Mouse (Mus musculus) midbrain, embryonic 11.5 days (tissue): ENCODE results near the gene Gm14190. TPM values are rescaled to one million over a fixed set of nuclear protein-coding genes. Genes with fewer than 3 reads are reported as not detected.
"Not testable (repeated sequence)": the region's sequence is repeated elsewhere in the genome, so short reads cannot be mapped to it uniquely, and the experiment has no call there.

Source experiments
- ATAC-seq: fragments of 200-750 bp; cut with Nextera tagmentation; 2 replicates; pipeline ENCODE4 v1.8.0; 2017; ENCODE audit warnings: moderate TSS enrichment, moderate library complexity; ENCODE audit not compliant: low FRiP score
- DNase-seq: peaks from one replicate; pipeline ENCODE4 v3.0.0; 2015; ENCODE audit warnings: low spot score; ENCODE audit errors: missing footprints
- H3K27ac ChIP-seq: fragments of 300-500 bp; sonication (generic); 2 replicates; pipeline ENCODE4 v1.5.1; 2014; ENCODE audit warnings: low read depth, low read length
- H3K27me3 ChIP-seq: fragments of 300-500 bp; sonication (generic); 2 replicates; pipeline ENCODE4 v1.6.1; 2014; ENCODE audit warnings: mild to moderate bottlenecking, low read length, moderate library complexity, mixed read lengths; ENCODE audit not compliant: control insufficient read depth, insufficient read depth
- H3K36me3 ChIP-seq: fragments of 300-500 bp; sonication (generic); 2 replicates; pipeline ENCODE4 v1.6.1; 2014; ENCODE audit warnings: mild to moderate bottlenecking, low read length, moderate library complexity, mixed read lengths; ENCODE audit not compliant: control insufficient read depth, insufficient read depth
- H3K4me1 ChIP-seq: fragments of 300-500 bp; sonication (generic); 2 replicates; pipeline ENCODE4 v1.6.1; 2014; ENCODE audit warnings: low read length; ENCODE audit not compliant: control insufficient read depth, insufficient read depth
- H3K4me2 ChIP-seq: fragments of 300-500 bp; sonication (generic); 2 replicates; pipeline ENCODE4 v1.6.1; 2014; ENCODE audit warnings: mild to moderate bottlenecking, moderate library complexity
- H3K4me3 ChIP-seq: fragments of 300-500 bp; sonication (generic); 2 replicates; pipeline ENCODE4 v1.5.1; 2014; ENCODE audit warnings: low read depth, low read length
- H3K9ac ChIP-seq: fragments of 300-500 bp; sonication (generic); 2 replicates; pipeline ENCODE4 v1.6.1; 2014; ENCODE audit warnings: low read length
- H3K9me3 ChIP-seq: fragments of 300-500 bp; sonication (generic); 2 replicates; pipeline ENCODE4 v1.6.1; 2016; ENCODE audit warnings: low read length; ENCODE audit not compliant: control insufficient read depth
- WGBS: fragments of 180-500 bp; shearing (Covaris S2); extraction: QIAGEN DNeasy Blood & Tissue Kit; methylation state at CpG from one replicate; pipeline ENCODE4 v1.1.7; 2014; 5-methylcytosine and 5-hydroxymethylcytosine counted together
- polyA plus RNA-seq: library from polyadenylated mRNA; unstranded; fragments of >200 nt; fragmentation: Nextera tagmentation; extraction: Ambion mirVana; gene quantifications from 2 replicates; pipeline ENCODE4 v1.2.1, GENCODE M21; 2014

Gene Gm14190
- polyA plus RNA-seq, 1 experiment from 2014 or later, result not detected

DNA sequence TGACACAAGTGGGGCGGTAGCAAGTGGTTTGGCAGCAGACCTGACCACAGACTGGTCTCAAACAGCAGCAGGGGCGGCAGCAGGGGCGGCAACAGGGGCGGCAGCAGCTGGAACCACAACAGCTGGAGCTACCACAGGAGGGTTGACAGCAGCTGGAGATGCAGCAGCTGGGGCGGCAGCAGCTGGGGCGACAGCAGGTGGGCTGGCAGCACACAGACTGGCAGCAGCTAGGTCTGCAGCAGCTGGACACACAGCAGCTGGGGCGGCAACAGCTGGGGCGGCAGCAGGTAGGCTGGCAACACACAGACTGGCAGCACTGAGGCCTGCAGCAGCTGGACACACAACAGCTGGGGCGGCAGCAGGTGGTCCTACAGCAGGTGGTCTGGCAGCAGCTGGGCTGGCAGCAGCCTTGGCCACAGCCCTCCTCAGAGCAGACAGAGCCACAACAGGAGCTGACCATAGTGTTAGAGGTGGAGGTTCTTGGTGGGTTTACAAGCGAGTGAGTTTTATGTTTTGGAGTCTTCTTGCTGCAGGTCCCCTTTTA, 32.0 kb downstream of the Gm14190 start, which contains the start of gene Gm11563:
Gene Gm11563, minus strand, starts transcription at position 494 of the 544 bp plus-strand sequence.
- H3K4me2 ChIP-seq, H3K4me1 ChIP-seq, DNase-seq, H3K9me3 ChIP-seq, H3K27ac ChIP-seq, ATAC-seq, H3K27me3 ChIP-seq, H3K36me3 ChIP-seq, H3K4me3 ChIP-seq, H3K9ac ChIP-seq: not testable (repeated sequence)
- WGBS, result 68% methylated on average over 10 of the region's 10 CpGs

DNA sequence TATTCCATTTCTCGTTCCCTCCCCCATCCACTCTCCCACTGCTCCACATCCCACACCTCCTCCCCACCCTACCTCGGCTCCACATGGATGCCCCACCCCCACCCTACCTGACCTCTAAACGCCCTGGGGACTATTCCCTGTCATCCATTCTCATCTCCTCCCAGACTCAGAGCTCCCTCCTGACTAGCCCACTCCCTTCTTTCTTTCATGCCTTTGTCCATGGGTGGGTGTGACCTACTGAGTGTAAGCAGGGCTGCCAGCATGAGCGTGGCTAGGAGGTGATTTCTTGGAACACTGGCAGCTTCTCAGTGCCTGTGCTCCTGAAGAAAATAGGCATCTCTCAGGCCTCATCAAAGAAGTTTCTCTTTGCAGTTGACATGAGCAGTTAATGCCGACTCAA, 33.5 kb downstream of the Gm14190 start:
- Histone ChIP-seq H3K9me3 (no peaks in the 10 kb centered on the region), H3K36me3 (no peaks in the 10 kb centered on the region), H3K27me3 (no peaks in the 10 kb centered on the region), H3K9ac (no peak overlapping the region), H3K4me1 (no peaks in the 10 kb centered on the region), H3K27ac (no peak overlapping the region), H3K4me3 (no peak overlapping the region), H3K4me2 (no peak overlapping the region)
- no peak for ATAC-seq
- no peak for DNase-seq
- 57% methylated on average over 5 of the region's 5 CpGs for WGBS

GRCm38 (mm10) chr11:99650136-99650535, 40.4 kb downstream of the Gm14190 start, which contains the start of gene Gm11555:
Gm11555 (minus strand) TSS chr11:99650236.
- ATAC-seq, result no peak
- WGBS, result 81% methylated on average over 2 of the region's 2 CpGs

GRCm38 (mm10) chr11:99646444-99646843, 44.1 kb downstream of the Gm14190 start:
- Histone ChIP-seq H3K4me2 (no peak overlapping the region), H3K9ac (no peak overlapping the region), H3K36me3 (no peaks in the 10 kb centered on the region), H3K27ac (no peak overlapping the region), H3K4me3 (no peak overlapping the region), H3K9me3 (no peaks in the 10 kb centered on the region), H3K4me1 (no peaks in the 10 kb centered on the region), H3K27me3 (no peaks in the 10 kb centered on the region)
- 92% methylated on average over 15 of the region's 15 CpGs for WGBS
- DNase-seq (no peak), ATAC-seq (no peak)

More at GRCm38 (mm10) chr11:99650136-99650535, 40.4 kb downstream of the Gm14190 start, which contains the start of gene Gm11555:
- H3K36me3 ChIP-seq, result no peaks in the 10 kb centered on the region
- H3K9ac ChIP-seq, result no peak within 1 kb of the TSS
- no peaks in the 10 kb centered on the region for H3K27me3 ChIP-seq
- no peaks in the 10 kb centered on the region for H3K4me1 ChIP-seq
- no peak within 1 kb of the TSS for H3K27ac ChIP-seq
- no peak for DNase-seq
- H3K9me3 ChIP-seq, result no peaks in the 10 kb centered on the region
- no peak within 1 kb of the TSS for H3K4me2 ChIP-seq
- H3K4me3 ChIP-seq, result no peak within 1 kb of the TSS

GRCm38 (mm10) chr11:99644351-99644750, 46.2 kb downstream of the Gm14190 start:
- Histone ChIP-seq H3K9ac (no peak overlapping the region), H3K4me1 (no peaks in the 10 kb centered on the region), H3K4me2 (no peak overlapping the region), H3K27ac (no peak overlapping the region), H3K27me3 (no peaks in the 10 kb centered on the region), H3K9me3 (no peaks in the 10 kb centered on the region), H3K36me3 (no peaks in the 10 kb centered on the region), H3K4me3 (no peak overlapping the region)
- 86% methylated on average over 3 of the region's 3 CpGs for WGBS
- ATAC-seq, result no peak
- DNase-seq, result no peak

DNA sequence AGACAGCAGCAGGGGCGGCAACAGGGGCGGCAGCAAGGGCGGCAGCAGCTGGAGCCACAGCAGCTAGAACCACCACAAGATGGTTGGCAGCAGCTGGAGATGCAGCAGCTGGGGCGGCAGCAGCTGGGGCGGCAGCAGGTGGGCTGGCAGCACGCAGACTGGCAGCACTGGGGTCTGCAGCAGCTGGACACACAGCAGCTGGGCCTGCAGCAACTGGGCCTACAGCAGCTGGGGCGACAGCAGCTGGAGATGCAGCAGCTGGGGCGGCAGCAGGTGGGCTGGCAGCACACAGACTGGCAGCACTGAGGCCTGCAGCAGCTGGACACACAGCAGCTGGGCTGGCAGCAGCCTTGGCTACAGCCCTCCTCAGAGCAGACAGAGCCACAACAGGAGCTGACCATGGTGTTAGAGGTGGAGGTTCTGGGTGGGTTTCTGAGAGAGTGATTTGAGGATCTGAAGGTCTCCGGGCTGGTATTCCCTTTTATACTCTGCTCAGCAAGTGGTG, 46.9 kb downstream of the Gm14190 start, which contains the start of gene Krtap4-7:
Gene Krtap4-7, minus strand, starts transcription at position 455 of the 505 bp plus-strand sequence.
- ATAC-seq, result not testable (repeated sequence)

GRCm38 (mm10) chr11:99640926-99641325, 49.6 kb downstream of the Gm14190 start:
- 61% methylated on average over 1 of the region's 1 CpGs for WGBS

More for the DNA sequence above, 46.9 kb downstream of the Gm14190 start, which contains the start of gene Krtap4-7:
- not testable (repeated sequence) for H3K4me1 ChIP-seq, H3K4me3 ChIP-seq, H3K9ac ChIP-seq, DNase-seq, H3K9me3 ChIP-seq, H3K36me3 ChIP-seq, H3K27ac ChIP-seq, H3K27me3 ChIP-seq, H3K4me2 ChIP-seq
- WGBS, result 84% methylated on average over 9 of the region's 9 CpGs

More at GRCm38 (mm10) chr11:99640926-99641325, 49.6 kb downstream of the Gm14190 start:
- Histone ChIP-seq H3K27me3 (no peaks in the 10 kb centered on the region), H3K9ac (no peak overlapping the region), H3K36me3 (no peaks in the 10 kb centered on the region), H3K4me2 (no peak overlapping the region), H3K4me3 (no peak overlapping the region), H3K27ac (no peak overlapping the region), H3K9me3 (no peaks in the 10 kb centered on the region), H3K4me1 (no peaks in the 10 kb centered on the region)
- DNase-seq (no peak), ATAC-seq (no peak)

Other genes with a start within 250 kb of the Gm14190 start
- gene Krt23, start 197.6 kb downstream of the Gm14190 start, polyA plus RNA-seq, result 0.14 TPM in 1 of 2 replicates, not detected in the other
- gene Krt39, start 169.4 kb downstream of the Gm14190 start, polyA plus RNA-seq, result not detected in 2 replicates
- gene Krt40, start 147.6 kb downstream of the Gm14190 start, polyA plus RNA-seq, result not detected in 2 replicates
- gene Krtap3-3, start 139.9 kb downstream of the Gm14190 start, polyA plus RNA-seq, result not detected in 2 replicates
- gene Krtap3-2, start 133.9 kb downstream of the Gm14190 start, polyA plus RNA-seq, result not detected in 2 replicates
- not detected in 2 replicates for gene Gm11939, start 131.3 kb downstream of the Gm14190 start, polyA plus RNA-seq
- gene Krtap3-1, start 124.1 kb downstream of the Gm14190 start, polyA plus RNA-seq, result not detected in 2 replicates
- not detected in 2 replicates for gene Krtap1-5, start 109.7 kb downstream of the Gm14190 start, polyA plus RNA-seq
- gene Krtap1-4, start 107.1 kb downstream of the Gm14190 start, polyA plus RNA-seq, result not detected in 2 replicates
- not detected in 2 replicates for gene Krtap1-3, start 99.4 kb downstream of the Gm14190 start, polyA plus RNA-seq
- gene Krtap9-3, start 92.6 kb downstream of the Gm14190 start, polyA plus RNA-seq, result not detected in 2 replicates
- gene Gm11938, start 87.4 kb downstream of the Gm14190 start, polyA plus RNA-seq, result not detected in 2 replicates
- gene Gm11937, start 80.6 kb downstream of the Gm14190 start, polyA plus RNA-seq, result not detected in 2 replicates
- gene Krtap2-4, start 75.9 kb downstream of the Gm14190 start, polyA plus RNA-seq, result not detected in 2 replicates
- gene Gm11562, start 70.3 kb downstream of the Gm14190 start, polyA plus RNA-seq, result not detected in 2 replicates
- not detected in 2 replicates for gene Krtap4-1, start 62.5 kb downstream of the Gm14190 start, polyA plus RNA-seq
- not detected in 2 replicates for gene Krtap4-2, start 55.7 kb downstream of the Gm14190 start, polyA plus RNA-seq
- not detected in 2 replicates for gene Krtap4-7, start 46.7 kb downstream of the Gm14190 start, polyA plus RNA-seq
- gene Gm11555, start 40.5 kb downstream of the Gm14190 start, polyA plus RNA-seq, result not detected in 2 replicates
- not detected in 2 replicates for gene Gm11563, start 31.8 kb downstream of the Gm14190 start, polyA plus RNA-seq
- not detected in 2 replicates for gene Krtap4-6, start 24.8 kb downstream of the Gm14190 start, polyA plus RNA-seq
- not detected in 2 replicates for gene Gm14180, start 43.5 kb upstream of the Gm14190 start, polyA plus RNA-seq
- gene Gm11595, start 82.2 kb upstream of the Gm14190 start, polyA plus RNA-seq, result not detected in 2 replicates
- not detected in 2 replicates for gene Krtap4-8, start 90.0 kb upstream of the Gm14190 start, polyA plus RNA-seq
- gene Krtap4-9, start 94.5 kb upstream of the Gm14190 start, polyA plus RNA-seq, result not detected in 2 replicates
- gene Gm11596, start 102.7 kb upstream of the Gm14190 start, polyA plus RNA-seq, result not detected in 2 replicates
- not detected in 2 replicates for gene Gm11569, start 108.2 kb upstream of the Gm14190 start, polyA plus RNA-seq
- not detected in 2 replicates for gene Gm11554, start 113.7 kb upstream of the Gm14190 start, polyA plus RNA-seq
- not detected in 2 replicates for gene Krtap4-13, start 119.2 kb upstream of the Gm14190 start, polyA plus RNA-seq
- gene Gm11564, start 124.9 kb upstream of the Gm14190 start, polyA plus RNA-seq, result not detected in 2 replicates
- not detected in 2 replicates for gene 2300003K06Rik, start 147.3 kb upstream of the Gm14190 start, polyA plus RNA-seq
- gene Krtap4-16, start 160.9 kb upstream of the Gm14190 start, polyA plus RNA-seq, result not detected in 2 replicates
- gene Gm11568, start 167.2 kb upstream of the Gm14190 start, polyA plus RNA-seq, result not detected in 2 replicates
- not detected in 2 replicates for gene Gm11559, start 173.7 kb upstream of the Gm14190 start, polyA plus RNA-seq
- gene Krtap9-1, start 182.6 kb upstream of the Gm14190 start, polyA plus RNA-seq, result not detected in 2 replicates
- gene Gm11567, start 188.4 kb upstream of the Gm14190 start, polyA plus RNA-seq, result not detected in 2 replicates
- not detected in 2 replicates for gene Krtap31-1, start 217.2 kb upstream of the Gm14190 start, polyA plus RNA-seq
- not detected in 2 replicates for gene Gm11565, start 224.0 kb upstream of the Gm14190 start, polyA plus RNA-seq
- gene Krtap31-2, start 245.6 kb upstream of the Gm14190 start, polyA plus RNA-seq, result not detected in 2 replicates